Mouse (Mus musculus) spleen, adult 12 weeks (tissue): ENCODE measurements around the gene Blzf1.

Source experiments
- DNase-seq: peaks from one replicate; pipeline ENCODE4 v3.0.0; 2022; ENCODE audit warnings: low spot score

Gene Blzf1

DNA sequence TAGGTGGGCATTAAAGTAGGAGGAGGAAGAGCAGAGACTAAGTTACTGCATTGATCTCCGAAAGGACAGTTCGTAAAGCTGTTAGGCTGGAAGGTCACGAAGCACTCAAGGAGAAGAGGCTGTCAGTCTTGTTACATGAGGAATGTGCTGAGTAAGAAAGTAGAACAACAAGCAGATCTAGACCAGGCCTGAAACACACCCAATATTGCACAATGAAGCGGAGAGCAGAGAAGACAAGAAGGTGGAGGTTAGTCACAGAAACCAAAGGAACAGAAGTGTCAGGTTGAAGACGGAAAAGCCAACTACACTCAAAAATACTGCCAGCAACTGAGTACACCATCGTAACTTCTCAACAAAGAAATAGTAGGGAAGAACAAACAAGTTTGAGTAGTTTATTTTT is 13.2 kb downstream of the Blzf1 start:
- DNase-seq: no peak

DNA sequence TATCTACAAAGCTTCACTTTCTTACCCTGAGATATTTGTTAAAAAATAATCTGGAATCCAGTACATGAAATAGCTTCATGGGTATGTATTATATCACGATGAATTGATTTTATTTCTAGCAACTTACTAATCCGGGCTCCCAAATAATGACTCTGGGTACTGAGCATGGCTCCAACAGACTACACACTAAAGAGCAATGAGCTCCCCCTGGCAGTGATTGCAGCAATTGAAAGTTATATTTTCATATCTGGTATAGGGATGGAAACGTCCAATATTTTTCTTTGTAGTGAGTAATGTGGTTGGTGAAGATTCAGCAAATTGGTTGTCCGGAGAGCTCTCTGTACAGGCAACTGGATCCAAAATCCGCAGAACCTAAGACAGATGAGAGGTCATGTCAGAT is 15.2 kb downstream of the Blzf1 start:
- no peak for DNase-seq

DNA sequence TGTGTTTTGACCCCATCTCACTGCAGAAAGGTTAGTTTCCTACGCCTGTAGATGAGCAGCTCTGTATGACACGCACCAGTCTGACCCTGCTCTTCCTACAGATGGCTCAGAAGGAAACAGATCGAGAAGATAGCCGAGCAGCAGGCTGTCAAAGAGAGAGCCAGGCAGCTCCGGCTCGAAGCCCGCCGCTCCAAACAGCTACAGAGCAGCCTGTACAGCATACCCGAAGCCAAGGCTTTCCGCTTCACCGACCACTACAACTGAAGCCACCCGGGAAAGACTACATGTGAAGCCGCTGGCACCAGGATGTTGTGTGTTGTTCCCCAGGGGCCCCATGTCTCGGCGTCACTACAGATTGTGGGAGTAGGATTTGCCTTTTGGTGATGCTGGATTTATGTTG is 19.9 kb downstream of the Blzf1 start:
- DNase-seq: no peak

DNA sequence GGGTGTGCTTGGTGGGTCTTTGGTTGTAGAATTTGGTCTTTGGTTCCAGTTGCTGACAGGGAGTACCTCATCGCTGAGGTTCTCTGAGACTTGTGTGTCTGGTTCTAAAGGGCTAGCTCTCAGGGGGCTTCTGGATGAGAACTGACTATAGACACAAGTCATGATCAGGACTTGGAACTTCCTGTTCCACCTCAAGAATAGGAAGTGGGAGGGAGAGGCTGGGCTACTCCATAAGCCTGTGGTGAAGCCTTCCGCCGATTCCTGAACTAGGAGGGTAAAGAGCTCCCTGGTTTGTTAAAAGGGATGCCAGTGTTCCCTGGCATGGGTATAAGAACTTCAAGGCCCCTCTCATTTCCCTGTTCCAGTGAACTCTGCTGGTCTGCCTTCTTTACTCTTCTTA is 23.3 kb downstream of the Blzf1 start:
- no peak for DNase-seq

DNA sequence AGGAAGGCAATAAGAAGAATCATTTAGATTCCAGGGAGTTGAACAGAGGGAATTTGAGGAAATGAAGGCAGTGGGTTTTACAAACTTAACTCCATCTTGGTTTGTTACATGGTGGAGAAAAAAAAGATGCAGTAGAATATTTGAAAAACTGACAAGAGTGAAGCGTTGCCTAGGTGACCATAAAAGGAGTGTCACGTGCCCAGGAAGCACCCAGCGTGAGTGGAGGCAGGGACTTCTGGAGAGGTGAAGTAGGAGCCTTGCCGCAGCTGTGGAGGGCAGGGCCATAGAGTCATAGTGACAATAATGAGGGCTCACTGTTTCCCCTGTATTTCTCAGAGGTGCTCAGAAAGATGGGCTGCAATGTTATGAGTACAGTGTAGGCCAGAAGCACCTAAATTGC is 28.0 kb downstream of the Blzf1 start:
- DNase-seq: no peak

DNA sequence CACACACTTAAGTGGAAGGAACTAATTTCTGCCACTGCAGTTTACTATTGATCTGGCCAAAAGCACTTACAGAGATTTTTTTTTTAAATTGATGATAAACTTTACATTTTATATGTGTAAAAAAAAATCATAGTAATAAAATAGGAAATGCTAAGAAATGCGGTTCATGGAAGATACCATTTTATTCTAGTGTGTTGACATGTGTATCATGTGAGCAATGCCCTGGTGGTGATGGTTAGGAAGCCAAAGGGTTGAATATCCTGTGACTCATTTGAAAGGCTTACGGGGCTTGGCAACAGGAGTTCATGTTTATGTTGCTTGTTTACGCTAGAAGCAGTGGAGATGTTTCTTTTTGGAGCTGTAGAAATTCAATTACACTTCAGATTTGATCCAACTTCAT is 30.7 kb downstream of the Blzf1 start:
- no peak for DNase-seq

DNA sequence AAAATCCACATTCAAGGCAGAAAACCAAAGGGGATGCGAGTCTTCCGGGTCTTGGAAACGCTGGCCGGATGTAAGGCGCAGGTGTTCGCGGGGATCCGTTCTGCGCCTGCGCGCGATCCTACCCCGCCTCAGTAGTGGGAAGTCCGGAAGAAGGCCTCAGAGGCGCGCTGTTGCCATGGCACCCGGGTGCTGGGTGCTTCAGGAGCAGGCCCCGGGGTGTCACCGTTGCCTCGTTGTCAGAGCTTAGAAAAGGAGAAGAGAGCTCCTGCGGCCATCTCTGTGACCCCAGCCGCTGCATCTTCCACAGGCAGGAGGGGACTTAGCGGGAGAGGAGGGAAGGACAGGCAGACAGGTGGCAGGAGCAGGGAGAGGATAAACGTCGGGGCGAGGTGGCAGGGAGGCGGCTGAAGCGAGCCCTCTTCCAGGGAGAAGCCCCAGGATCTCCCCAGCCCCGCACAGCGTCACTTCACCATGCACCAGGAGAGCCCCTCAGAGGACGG is 31.8 kb downstream of the Blzf1 start, which contains the start of gene Ccdc181:
TSS of gene Ccdc181 (plus strand) at position 131 of the 500 bp plus-strand sequence.
- DNase-seq: peak; percentile 90

DNA sequence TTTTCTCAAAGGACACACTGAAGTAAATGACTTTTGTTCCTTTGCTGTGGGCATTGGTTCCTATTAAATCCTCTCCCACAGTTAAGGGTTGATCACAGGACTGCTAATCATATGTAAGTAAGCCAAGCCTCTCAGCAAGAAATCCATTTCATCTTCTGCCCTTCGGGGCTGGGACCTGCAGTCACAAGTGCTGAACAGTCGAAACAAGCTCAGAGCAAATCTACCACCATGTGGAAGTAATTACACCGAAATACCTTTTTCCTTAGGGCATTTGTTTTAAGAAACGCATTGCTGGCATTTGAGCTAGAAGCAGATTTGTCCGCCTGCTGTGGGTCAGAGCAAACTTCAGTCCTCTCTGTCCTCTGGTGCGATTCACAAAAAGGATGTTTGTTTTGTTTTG is 33.6 kb downstream of the Blzf1 start:
- DNase-seq: no peak

DNA sequence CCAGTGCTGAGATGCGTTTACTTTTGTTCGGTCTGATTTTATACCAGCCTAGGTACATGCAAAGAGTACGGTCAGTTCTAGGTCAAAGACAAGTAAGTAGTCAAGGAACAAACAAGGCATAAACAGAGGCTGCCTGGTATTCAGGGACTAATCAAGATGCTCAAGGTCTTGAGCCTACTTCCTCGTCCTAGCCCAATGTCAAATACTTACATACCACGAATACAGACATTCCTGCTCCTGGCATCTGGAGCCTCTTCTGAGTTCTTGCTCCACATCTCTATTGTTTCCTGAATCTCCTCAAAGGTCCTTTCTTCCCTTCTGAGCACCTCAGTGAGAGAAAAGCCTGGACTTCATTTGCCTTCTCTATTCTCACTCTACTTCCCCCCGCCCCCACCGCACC is 36.3 kb downstream of the Blzf1 start:
- DNase-seq: no peak

DNA sequence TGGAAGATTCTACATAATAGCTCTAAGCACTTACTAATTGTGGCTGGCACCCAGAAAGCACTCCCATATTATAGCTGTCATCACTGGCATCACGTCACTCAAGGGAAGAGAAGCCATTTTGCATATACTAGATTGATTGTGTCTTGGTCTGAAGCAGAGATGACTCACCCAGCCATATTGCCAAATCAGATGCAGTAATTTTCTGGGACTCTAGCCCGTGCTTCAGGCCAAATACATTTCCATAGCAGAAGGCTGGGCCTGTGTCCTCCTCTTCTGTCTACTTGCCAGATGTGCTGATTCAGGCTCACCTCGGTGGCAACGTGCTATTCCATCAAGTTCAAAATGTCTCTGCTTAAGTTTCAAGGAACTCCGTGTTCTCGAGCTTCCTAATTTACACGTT is 45.7 kb downstream of the Blzf1 start:
- DNase-seq: no peak

DNA sequence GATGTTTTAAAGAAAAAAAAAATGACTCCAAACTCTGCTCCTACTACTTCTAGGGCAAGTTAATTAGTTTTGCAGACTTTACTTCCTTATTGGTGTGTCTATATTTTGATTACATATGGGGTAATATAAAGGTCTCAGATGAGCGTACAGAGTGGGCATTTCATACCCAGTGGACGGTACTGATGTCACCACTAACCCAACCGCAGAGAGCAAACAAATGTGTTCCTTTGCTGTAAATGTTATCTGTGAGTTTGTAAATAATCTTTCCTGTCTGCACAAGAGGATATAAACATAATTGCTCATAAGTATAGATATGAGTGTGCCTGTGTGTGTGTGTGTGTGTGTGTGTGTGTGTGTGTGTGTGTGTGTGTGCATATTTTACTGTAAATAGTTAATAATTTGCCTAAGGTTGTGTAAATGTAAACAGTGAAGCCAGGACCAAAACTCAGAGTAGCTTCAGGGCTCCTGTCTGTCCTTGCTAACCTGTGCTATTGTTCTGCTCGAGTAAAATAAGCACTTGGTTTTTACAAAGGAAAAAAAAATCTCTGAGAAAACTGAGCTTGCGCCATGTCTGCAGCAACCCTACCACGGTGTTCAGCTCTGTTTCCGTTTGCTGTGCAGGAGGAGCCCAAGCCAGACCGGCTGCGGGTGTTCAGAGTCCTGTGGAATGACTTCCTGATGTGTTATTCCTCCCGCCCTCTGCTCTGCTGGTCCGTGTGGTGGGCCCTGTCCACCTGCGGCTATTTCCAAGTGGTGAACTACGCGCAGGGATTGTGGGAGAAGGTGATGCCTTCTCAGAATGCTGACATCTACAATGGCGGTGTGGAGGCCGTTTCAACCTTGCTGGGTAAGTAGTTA is 46.9 kb downstream of the Blzf1 start:
- DNase-seq: no peak

DNA sequence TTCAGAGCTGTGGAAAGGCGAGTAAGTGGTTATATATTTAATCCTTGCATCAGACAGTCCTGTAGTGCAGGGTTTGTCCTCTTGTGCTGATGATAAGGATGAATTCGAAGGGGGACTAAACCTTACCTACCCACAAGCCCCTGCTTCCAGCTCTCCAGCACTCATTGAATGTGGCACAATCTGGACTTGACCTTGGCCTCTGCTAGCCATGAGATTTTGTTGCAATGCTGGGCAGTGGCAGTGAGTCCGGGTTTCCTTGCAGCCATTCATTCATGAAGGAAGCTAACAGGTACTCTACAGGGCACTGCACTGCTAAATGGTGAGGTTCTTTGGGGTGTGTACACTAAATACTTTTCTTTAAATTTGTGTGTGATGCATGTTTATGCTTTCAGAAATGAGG is 52.5 kb downstream of the Blzf1 start:
- no peak for DNase-seq

DNA sequence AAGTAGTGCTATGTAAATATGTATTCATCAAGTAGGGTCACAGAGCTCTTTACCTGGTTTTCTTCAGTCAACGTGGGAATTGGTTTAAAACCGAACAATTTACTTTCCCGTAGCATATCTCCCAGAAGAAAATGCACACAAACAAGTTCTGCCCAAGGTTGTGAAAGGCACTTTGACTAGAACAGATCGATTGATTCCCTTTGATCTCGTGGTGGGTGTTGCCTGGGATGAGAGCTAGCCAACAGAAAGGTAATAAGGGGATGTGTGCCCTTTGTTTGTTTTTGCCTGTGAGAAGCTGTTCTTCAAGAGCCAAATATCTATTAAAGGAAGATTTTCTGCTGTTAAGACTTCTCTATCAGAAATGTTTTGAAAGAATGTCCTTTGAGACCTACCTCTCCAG is 54.7 kb downstream of the Blzf1 start:
- no peak for DNase-seq

DNA sequence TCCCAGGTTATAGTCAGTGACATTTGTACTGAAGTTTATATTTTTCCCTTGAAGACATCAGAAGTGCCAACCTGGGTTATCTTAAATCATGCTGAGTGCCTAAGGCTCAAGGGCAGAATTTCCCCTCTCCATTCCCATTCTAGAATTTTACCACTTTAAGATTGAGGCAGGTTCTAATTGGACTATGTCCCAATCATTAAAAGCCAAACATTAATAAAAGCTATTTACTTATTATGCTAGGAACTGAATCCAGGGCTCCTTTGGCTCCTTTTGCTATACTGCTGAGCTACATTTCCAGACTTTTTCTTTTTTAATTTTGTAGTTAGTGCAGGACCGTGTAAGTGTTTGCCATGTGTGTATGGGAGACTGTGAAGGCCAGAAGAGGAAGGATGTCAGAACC is 55.9 kb downstream of the Blzf1 start:
- no peak for DNase-seq

DNA sequence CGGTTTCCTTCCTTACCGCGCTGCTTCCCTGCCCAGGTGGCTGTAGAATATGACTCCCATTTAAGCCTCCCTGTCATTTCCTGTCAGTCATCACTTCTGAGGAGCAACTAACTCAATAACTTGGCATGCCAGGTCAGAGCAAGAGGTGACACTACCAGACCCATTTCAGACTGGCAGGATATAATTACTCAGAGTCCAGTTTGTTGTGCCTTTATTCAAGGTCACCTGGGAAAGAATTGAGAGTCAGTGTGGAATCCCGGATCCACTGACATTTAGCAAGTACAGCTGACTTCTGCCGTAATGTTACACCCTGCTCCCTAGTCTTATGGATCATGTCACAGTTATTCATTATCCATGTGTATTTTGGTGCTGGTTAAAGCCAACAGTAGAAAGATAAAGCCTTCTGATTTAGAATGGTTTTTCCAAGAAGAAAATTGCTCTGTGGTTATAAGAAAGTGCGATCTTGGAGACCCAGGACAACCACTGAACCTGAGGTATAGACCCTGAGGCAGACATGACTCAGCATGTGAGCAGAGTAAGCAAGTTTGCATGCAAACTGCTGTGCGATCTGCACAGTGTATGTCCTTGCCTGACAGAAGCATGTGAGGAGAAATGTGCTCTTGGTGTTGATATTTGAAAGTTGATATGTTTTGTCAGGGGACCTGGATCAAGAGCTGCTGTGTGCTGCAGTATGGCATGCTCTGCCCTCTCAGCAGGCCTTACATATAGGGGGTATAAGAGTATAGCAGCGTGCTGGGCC is 56.7 kb downstream of the Blzf1 start:
- no peak for DNase-seq

DNA sequence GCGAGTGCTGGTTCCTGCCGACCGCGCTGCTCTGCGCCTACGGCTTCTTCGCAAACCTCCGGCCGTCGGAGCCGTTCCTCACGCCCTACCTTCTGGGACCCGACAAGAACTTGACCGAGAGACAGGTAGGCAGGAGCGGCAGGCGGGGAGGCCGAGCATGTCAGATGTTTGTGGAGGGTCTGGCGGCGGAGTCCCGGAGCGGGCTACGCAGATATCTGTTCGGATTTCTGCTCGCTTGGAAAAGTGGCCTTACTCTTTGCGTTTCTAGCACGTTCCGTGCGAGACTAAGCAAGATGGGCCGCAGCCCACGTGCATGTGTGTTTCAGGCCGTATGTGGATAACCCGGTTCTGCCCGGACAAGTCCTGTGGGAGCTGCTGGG is 58.0 kb downstream of the Blzf1 start:
- DNase-seq: no peak

DNA sequence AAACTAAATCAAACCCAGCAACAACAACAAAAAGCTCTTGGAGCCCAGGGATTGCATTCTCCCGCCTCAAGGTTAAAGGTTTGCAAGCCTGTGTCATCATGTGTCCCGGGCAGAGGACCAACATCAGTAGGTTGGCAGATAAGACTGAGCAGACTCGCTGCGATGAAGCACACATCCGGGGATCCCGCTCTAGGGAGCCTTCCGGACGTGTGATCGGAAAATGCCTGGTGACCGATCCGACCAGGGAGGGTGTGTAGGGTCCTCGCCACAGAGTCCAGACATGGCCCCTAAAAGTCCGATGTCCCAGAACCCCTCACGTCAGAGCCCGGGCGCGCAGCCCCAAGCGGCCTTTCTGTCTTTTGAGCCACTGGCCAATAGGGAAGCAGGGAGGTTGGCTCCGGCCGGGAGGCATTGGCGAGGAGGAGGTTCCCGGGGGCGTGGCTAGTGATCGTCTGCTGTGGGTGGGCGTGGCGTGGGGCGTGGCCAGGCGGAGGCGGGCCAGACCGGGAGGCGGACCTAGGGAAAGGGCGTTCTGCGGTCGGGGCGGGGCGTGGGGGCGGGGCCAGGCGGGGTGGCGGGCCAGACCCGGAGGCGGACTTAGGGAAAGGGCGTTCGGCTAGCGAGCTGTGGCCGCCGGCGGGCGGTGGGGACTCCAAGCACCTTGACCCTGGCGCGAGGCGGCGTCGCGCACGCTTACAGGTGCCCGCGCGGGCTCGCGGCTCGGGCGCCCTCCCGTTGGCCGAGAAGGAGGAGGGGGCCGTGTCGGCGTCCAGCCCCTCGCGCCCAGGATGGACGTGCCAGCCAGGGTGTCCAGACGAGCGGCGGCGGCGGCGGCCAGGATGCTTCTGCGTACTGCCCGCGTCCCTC is 58.6 kb downstream of the Blzf1 start, which contains the start of gene Slc19a2:
TSS of gene Slc19a2 (plus strand) at position 582 of the 867 bp plus-strand sequence.
- peak; percentile 99 for DNase-seq

DNA sequence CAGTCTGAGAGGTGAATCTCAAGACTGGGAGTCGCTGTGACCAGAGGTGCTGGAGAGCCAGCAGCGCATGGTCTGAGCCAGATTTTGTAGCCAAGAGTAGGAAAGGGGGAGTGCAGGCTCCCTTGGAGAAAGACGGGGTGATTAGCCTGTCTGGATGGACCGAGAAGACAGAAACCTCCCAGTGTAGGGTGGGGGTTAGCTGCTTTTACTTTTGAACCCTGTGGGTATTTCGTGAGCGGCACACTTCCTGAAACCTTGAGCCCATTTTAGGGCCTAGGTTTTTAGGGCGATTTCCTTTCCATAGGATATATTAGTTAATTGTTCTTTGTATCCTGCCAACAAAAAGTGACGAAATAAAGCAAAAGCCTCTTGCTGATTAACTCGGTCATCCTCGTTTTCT is 59.3 kb downstream of the Blzf1 start:
- DNase-seq: no peak

DNA sequence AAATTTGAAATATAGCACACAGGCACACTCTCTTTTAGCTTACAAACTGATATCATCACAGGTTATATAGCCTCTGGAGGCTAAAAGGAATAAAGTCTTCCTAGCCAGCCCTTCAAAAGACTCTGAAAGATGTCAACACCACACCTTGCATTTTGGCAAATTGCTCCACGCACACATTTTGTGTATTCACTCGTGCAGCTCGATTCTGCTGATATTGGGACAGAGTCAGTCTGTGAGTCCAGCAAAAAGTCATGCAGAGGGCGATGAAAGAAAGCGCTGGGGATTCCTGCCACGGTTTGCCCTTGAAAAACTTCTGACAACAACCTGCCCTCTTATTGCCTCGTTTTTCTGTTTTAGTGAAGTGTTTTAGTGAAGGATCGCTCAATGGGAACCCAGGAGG is 59.8 kb downstream of the Blzf1 start:
- no peak for DNase-seq

DNA sequence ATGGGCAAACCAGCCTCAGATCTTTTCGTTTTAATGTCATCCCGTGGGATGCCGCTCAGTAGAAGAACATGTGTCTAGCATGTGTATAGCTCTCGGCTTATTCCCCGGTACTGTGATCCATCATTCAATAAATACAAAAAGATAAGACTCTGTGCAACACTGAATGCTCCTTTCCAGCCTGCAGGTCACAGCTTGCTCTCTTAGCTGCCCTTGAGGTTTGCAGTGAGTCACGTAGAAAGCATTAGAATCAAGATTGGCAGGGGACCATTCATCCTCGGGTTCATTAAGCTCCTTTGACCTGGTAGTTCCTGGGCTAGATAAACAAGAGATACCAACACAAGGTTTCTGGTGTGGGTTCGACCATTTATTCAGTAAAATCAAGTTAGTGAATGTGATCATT is 64.5 kb downstream of the Blzf1 start:
- no peak for DNase-seq

DNA sequence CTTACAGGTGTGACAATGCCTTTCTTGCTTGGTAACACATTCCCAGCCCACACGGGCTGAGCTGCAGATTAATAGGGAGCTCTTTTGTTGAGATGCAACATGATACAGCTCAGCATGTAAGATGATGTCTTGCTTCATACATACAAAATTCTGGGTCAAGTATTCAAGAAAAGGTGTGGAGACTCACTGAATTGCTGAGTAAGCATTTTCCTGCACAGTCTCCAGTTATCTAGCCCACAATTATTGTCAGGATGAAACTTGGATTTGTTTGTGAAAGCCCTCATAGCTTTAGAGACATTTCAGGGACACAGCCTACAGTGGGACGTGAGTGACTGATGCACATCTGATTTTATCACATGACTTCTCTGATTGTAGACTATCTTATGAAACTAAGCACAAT is 65.8 kb downstream of the Blzf1 start:
- DNase-seq: no peak
